Mouse (Mus musculus): ENCODE measurements around the gene Zfp64. TPM values are rescaled to one million over a fixed set of nuclear protein-coding genes. Genes with fewer than 3 reads are reported as not detected.

The Zfp64 gene
- polyA plus RNA-seq (2016; fragmentation: Nextera tagmentation; extraction: Ambion mirVana): 47.7 and 48.3 TPM in 2 replicates

- peak within 1 kb of the TSS; percentile 93 for H3K9ac ChIP-seq
- peak within 1 kb of the TSS; percentile 92 for H3K4me2 ChIP-seq (replicated peaks)
- peak within 1 kb of the TSS; percentile 96 for H3K4me3 ChIP-seq
- H3K4me1 ChIP-seq: peaks cover 14% of the 10 kb centered on the region
- H3K27ac ChIP-seq: peak within 1 kb of the TSS; percentile 83
- under 1% methylated on average over 52 of the region's 52 CpGs for WGBS
- H3K36me3 ChIP-seq: peaks cover 27% of the 10 kb centered on the region
- H3K9me3 ChIP-seq: no peaks in the 10 kb centered on the region
- H3K27me3 ChIP-seq: no peaks in the 10 kb centered on the region
- ATAC-seq (ENCODE audit: insufficient number of reproducible peaks, insufficient read depth, low FRiP score, low TSS enrichment): peak; percentile 76
Observed at GRCm38 (mm10) chr2:168954835-168955716, at the start of gene Zfp64. Gene Zfp64 (minus strand): TSS chr2:168955587.

GRCm38 (mm10) chr2:168992642-168993420 is 37.4 kb upstream of the Zfp64 start:
- no peaks in the 10 kb centered on the region for H3K27me3 ChIP-seq
- no peaks in the 10 kb centered on the region for H3K4me1 ChIP-seq
- H3K9ac ChIP-seq: no peak overlapping the region
- WGBS: 75% methylated on average over 22 of the region's 22 CpGs
- H3K9me3 ChIP-seq: no peaks in the 10 kb centered on the region
- no peak for ATAC-seq (ENCODE audit: insufficient number of reproducible peaks, insufficient read depth, low FRiP score, low TSS enrichment)
- H3K27ac ChIP-seq: no peak overlapping the region
- H3K4me3 ChIP-seq: no peak overlapping the region
- no peaks in the 10 kb centered on the region for H3K36me3 ChIP-seq
- no peak overlapping the region for H3K4me2 ChIP-seq (replicated peaks)

- Histone ChIP-seq H3K9ac (no peak overlapping the region), H3K4me3 (no peak overlapping the region), H3K9me3 (no peaks in the 10 kb centered on the region), H3K27me3 (no peaks in the 10 kb centered on the region), H3K27ac (no peak overlapping the region), H3K4me1 (no peaks in the 10 kb centered on the region), H3K4me2 (replicated peaks) (no peak overlapping the region), H3K36me3 (no peaks in the 10 kb centered on the region)
- WGBS: 83% methylated on average over 4 of the region's 4 CpGs
- ATAC-seq (ENCODE audit: insufficient number of reproducible peaks, insufficient read depth, low FRiP score, low TSS enrichment): no peak
Observed at GRCm38 (mm10) chr2:168990957-168991356, 35.6 kb upstream of the Zfp64 start.

GRCm38 (mm10) chr2:168990061-168990753 is 34.8 kb upstream of the Zfp64 start:
- H3K36me3 ChIP-seq: no peaks in the 10 kb centered on the region
- no peak overlapping the region for H3K4me3 ChIP-seq
- H3K27ac ChIP-seq: no peak overlapping the region
- ATAC-seq (ENCODE audit: insufficient number of reproducible peaks, insufficient read depth, low FRiP score, low TSS enrichment): no peak
- no peaks in the 10 kb centered on the region for H3K27me3 ChIP-seq
- no peaks in the 10 kb centered on the region for H3K9me3 ChIP-seq
- WGBS: 63% methylated on average over 13 of the region's 13 CpGs
- H3K4me2 ChIP-seq (replicated peaks): no peak overlapping the region
- no peak overlapping the region for H3K9ac ChIP-seq
- no peaks in the 10 kb centered on the region for H3K4me1 ChIP-seq

GRCm38 (mm10) chr2:168988056-168988455 is 32.7 kb upstream of the Zfp64 start:
- Histone ChIP-seq H3K27ac (no peak overlapping the region), H3K9ac (no peak overlapping the region), H3K4me2 (replicated peaks) (no peak overlapping the region), H3K4me1 (no peaks in the 10 kb centered on the region), H3K9me3 (no peaks in the 10 kb centered on the region), H3K4me3 (no peak overlapping the region), H3K36me3 (no peaks in the 10 kb centered on the region), H3K27me3 (no peaks in the 10 kb centered on the region)
- ATAC-seq (ENCODE audit: insufficient number of reproducible peaks, insufficient read depth, low FRiP score, low TSS enrichment): no peak
- WGBS: 89% methylated on average over 1 of the region's 1 CpGs

- WGBS: 76% methylated on average over 13 of the region's 13 CpGs
Observed at GRCm38 (mm10) chr2:168987421-168987820, 32.0 kb upstream of the Zfp64 start.

GRCm38 (mm10) chr2:168981951-168982350 is 26.6 kb upstream of the Zfp64 start:
- no peak overlapping the region for H3K27ac ChIP-seq

More at GRCm38 (mm10) chr2:168987421-168987820, 32.0 kb upstream of the Zfp64 start:
- no peak overlapping the region for H3K4me3 ChIP-seq
- no peak overlapping the region for H3K4me2 ChIP-seq (replicated peaks)
- no peaks in the 10 kb centered on the region for H3K4me1 ChIP-seq
- ATAC-seq (ENCODE audit: insufficient number of reproducible peaks, insufficient read depth, low FRiP score, low TSS enrichment): no peak
- no peak overlapping the region for H3K27ac ChIP-seq
- H3K9me3 ChIP-seq: no peaks in the 10 kb centered on the region
- H3K9ac ChIP-seq: no peak overlapping the region
- H3K36me3 ChIP-seq: no peaks in the 10 kb centered on the region
- H3K27me3 ChIP-seq: no peaks in the 10 kb centered on the region

GRCm38 (mm10) chr2:168981448-168981847 is 26.1 kb upstream of the Zfp64 start:
- H3K4me3 ChIP-seq: 0 out of 2 replicates have a peak overlapping the region, but pooled peaks have one; percentile 6
- WGBS: 68% methylated on average over 12 of the region's 12 CpGs
- H3K4me1 ChIP-seq: no peaks in the 10 kb centered on the region
- H3K9ac ChIP-seq: no peak overlapping the region
- H3K27ac ChIP-seq: no peak overlapping the region
- no peaks in the 10 kb centered on the region for H3K9me3 ChIP-seq
- H3K27me3 ChIP-seq: no peaks in the 10 kb centered on the region
- no peak for ATAC-seq (ENCODE audit: insufficient number of reproducible peaks, insufficient read depth, low FRiP score, low TSS enrichment)
- H3K4me2 ChIP-seq (replicated peaks): no peak overlapping the region
- H3K36me3 ChIP-seq: no peaks in the 10 kb centered on the region

More at GRCm38 (mm10) chr2:168981951-168982350, 26.6 kb upstream of the Zfp64 start:
- H3K9ac ChIP-seq: no peak overlapping the region
- H3K36me3 ChIP-seq: no peaks in the 10 kb centered on the region
- no peaks in the 10 kb centered on the region for H3K9me3 ChIP-seq
- H3K4me1 ChIP-seq: no peaks in the 10 kb centered on the region
- H3K27me3 ChIP-seq: no peaks in the 10 kb centered on the region
- H3K4me3 ChIP-seq: no peak overlapping the region
- no peak for ATAC-seq (ENCODE audit: insufficient number of reproducible peaks, insufficient read depth, low FRiP score, low TSS enrichment)
- no peak overlapping the region for H3K4me2 ChIP-seq (replicated peaks)
- 92% methylated on average over 7 of the region's 7 CpGs for WGBS

- 53% methylated on average over 6 of the region's 6 CpGs for WGBS
- H3K4me2 ChIP-seq (replicated peaks): peak overlapping the region; percentile 14; the same call in 1 of the 2 replicates
Observed at GRCm38 (mm10) chr2:168980859-168981258, 25.5 kb upstream of the Zfp64 start.

GRCm38 (mm10) chr2:168979742-168980141 is 24.4 kb upstream of the Zfp64 start:
- ATAC-seq (ENCODE audit: insufficient number of reproducible peaks, insufficient read depth, low FRiP score, low TSS enrichment): no peak
- WGBS: 43% methylated on average over 11 of the region's 11 CpGs
- no peak overlapping the region for H3K4me2 ChIP-seq (replicated peaks)

More at GRCm38 (mm10) chr2:168980859-168981258, 25.5 kb upstream of the Zfp64 start:
- no peak overlapping the region for H3K9ac ChIP-seq
- H3K27me3 ChIP-seq: no peaks in the 10 kb centered on the region
- H3K36me3 ChIP-seq: no peaks in the 10 kb centered on the region
- no peaks in the 10 kb centered on the region for H3K9me3 ChIP-seq
- H3K4me1 ChIP-seq: no peaks in the 10 kb centered on the region
- H3K27ac ChIP-seq: no peak overlapping the region
- ATAC-seq (ENCODE audit: insufficient number of reproducible peaks, insufficient read depth, low FRiP score, low TSS enrichment): peak; percentile 83
- H3K4me3 ChIP-seq: 0 out of 2 replicates have a peak overlapping the region, but pooled peaks have one; percentile 6

GRCm38 (mm10) chr2:168978031-168978430 is 22.6 kb upstream of the Zfp64 start:
- Histone ChIP-seq H3K9me3 (no peaks in the 10 kb centered on the region), H3K9ac (no peak overlapping the region), H3K4me2 (replicated peaks) (no peak overlapping the region), H3K4me1 (no peaks in the 10 kb centered on the region), H3K27me3 (no peaks in the 10 kb centered on the region), H3K36me3 (no peaks in the 10 kb centered on the region), H3K4me3 (no peak overlapping the region), H3K27ac (no peak overlapping the region)
- 43% methylated on average over 9 of the region's 9 CpGs for WGBS
- no peak for ATAC-seq (ENCODE audit: insufficient number of reproducible peaks, insufficient read depth, low FRiP score, low TSS enrichment)

More at GRCm38 (mm10) chr2:168979742-168980141, 24.4 kb upstream of the Zfp64 start:
- H3K36me3 ChIP-seq: no peaks in the 10 kb centered on the region
- H3K9me3 ChIP-seq: no peaks in the 10 kb centered on the region
- no peaks in the 10 kb centered on the region for H3K4me1 ChIP-seq
- no peaks in the 10 kb centered on the region for H3K27me3 ChIP-seq
- H3K27ac ChIP-seq: no peak overlapping the region
- no peak overlapping the region for H3K9ac ChIP-seq
- H3K4me3 ChIP-seq: no peak overlapping the region
